Mouse (Mus musculus) forelimb bud, embryonic 11.5 days (tissue): ENCODE results near the gene Inava.

Experiments used
- DNase-seq: peaks from one replicate; pipeline ENCODE4 v3.0.0-alpha.2; 2012; ENCODE audit warnings: low read depth, low spot score

The Inava gene

GRCm38 (mm10) chr1:136233892-136234594 lies at the start of gene Inava:
Gene Inava (minus strand): TSS chr1:136234264.
- DNase-seq = peak; percentile 86

GRCm38 (mm10) chr1:136277366-136277765 lies 43.3 kb upstream of the Inava start:
- DNase-seq = no peak

GRCm38 (mm10) chr1:136268224-136268623 lies 34.2 kb upstream of the Inava start:
- no peak for DNase-seq

GRCm38 (mm10) chr1:136266127-136266526 lies 32.1 kb upstream of the Inava start:
- DNase-seq = no peak

GRCm38 (mm10) chr1:136263355-136263754 lies 29.3 kb upstream of the Inava start:
- no peak for DNase-seq

- no peak for DNase-seq
These were observed 26.7 kb upstream of the Inava start, which contains the start of gene Gpr25 for GRCm38 (mm10) chr1:136260635-136261238. Gene Gpr25 (minus strand): TSS chr1:136260873.

- peak; percentile 62 for DNase-seq
These were observed 26.0 kb upstream of the Inava start for GRCm38 (mm10) chr1:136259893-136260634.

GRCm38 (mm10) chr1:136259543-136259892 lies 25.5 kb upstream of the Inava start:
- DNase-seq = no peak

- no peak for DNase-seq
These were observed 24.4 kb upstream of the Inava start for GRCm38 (mm10) chr1:136258495-136258894.

GRCm38 (mm10) chr1:136255657-136256056 lies 21.6 kb upstream of the Inava start:
- no peak for DNase-seq

- DNase-seq = no peak
These were observed 21.1 kb upstream of the Inava start for GRCm38 (mm10) chr1:136255174-136255573.

- no peak for DNase-seq
These were observed 20.5 kb upstream of the Inava start for GRCm38 (mm10) chr1:136254503-136255065.

GRCm38 (mm10) chr1:136253472-136253871 lies 19.4 kb upstream of the Inava start:
- DNase-seq = no peak

GRCm38 (mm10) chr1:136249662-136250061 lies 15.6 kb upstream of the Inava start:
- no peak for DNase-seq

GRCm38 (mm10) chr1:136247393-136247792 lies 13.3 kb upstream of the Inava start:
- no peak for DNase-seq

GRCm38 (mm10) chr1:136244469-136244868 lies 10.4 kb upstream of the Inava start:
- no peak for DNase-seq

GRCm38 (mm10) chr1:136241801-136242200 lies 7.7 kb upstream of the Inava start:
- no peak for DNase-seq

- DNase-seq = no peak
These were observed 4.4 kb upstream of the Inava start for GRCm38 (mm10) chr1:136238495-136238894.

- no peak for DNase-seq
These were observed 580 bp upstream of the Inava start for GRCm38 (mm10) chr1:136234595-136235092.

GRCm38 (mm10) chr1:136232986-136233790 lies 876 bp downstream of the Inava start:
- no peak for DNase-seq

- no peak for DNase-seq
These were observed 1.7 kb downstream of the Inava start for GRCm38 (mm10) chr1:136232285-136232926.
